Mouse (Mus musculus) urinary bladder, adult 18-20 months (tissue): ENCODE data around the gene Cdk14.

Experiments
- DNase-seq, 2 experiments: peaks; one replicate each; pipeline ENCODE4 v3.0.0; 2022; ENCODE audit warnings: low spot score in 2 of 2, mixed read lengths in 2 of 2

Cdk14 gene

GRCm38 (mm10) chr5:4853503-4853902 is 566.6 kb downstream of the Cdk14 start:
- no peak for DNase-seq

GRCm38 (mm10) chr5:4852711-4853320 is 567.3 kb downstream of the Cdk14 start:
- peak in 1 of 2 experiments; percentile 6 for DNase-seq

- peak in 1 of 2 experiments; percentile 40 for DNase-seq
These were observed 568.0 kb downstream of the Cdk14 start for GRCm38 (mm10) chr5:4851934-4852710.

- no peak for DNase-seq
These were observed 568.7 kb downstream of the Cdk14 start for GRCm38 (mm10) chr5:4851245-4851933.

GRCm38 (mm10) chr5:4834819-4835480 is 585.2 kb downstream of the Cdk14 start:
- DNase-seq: no peak

- DNase-seq: no peak
These were observed 586.2 kb downstream of the Cdk14 start for GRCm38 (mm10) chr5:4833940-4834339.

- DNase-seq: no peak
These were observed 593.2 kb downstream of the Cdk14 start for GRCm38 (mm10) chr5:4826886-4827285.

GRCm38 (mm10) chr5:4825951-4826350 is 594.2 kb downstream of the Cdk14 start:
- DNase-seq: peak; percentile 10 to 35

GRCm38 (mm10) chr5:4825076-4825475 is 595.0 kb downstream of the Cdk14 start:
- DNase-seq: no peak

GRCm38 (mm10) chr5:4824171-4824570 is 595.9 kb downstream of the Cdk14 start:
- no peak for DNase-seq

- DNase-seq: no peak
These were observed 598.1 kb downstream of the Cdk14 start for GRCm38 (mm10) chr5:4822041-4822440.

- DNase-seq: no peak
These were observed 598.7 kb downstream of the Cdk14 start for GRCm38 (mm10) chr5:4821368-4821771.

- DNase-seq: no peak
These were observed 603.1 kb downstream of the Cdk14 start for GRCm38 (mm10) chr5:4816981-4817380.

- no peak for DNase-seq
These were observed 605.5 kb downstream of the Cdk14 start for GRCm38 (mm10) chr5:4814465-4815204.

GRCm38 (mm10) chr5:4813357-4813756 is 606.8 kb downstream of the Cdk14 start:
- no peak for DNase-seq

GRCm38 (mm10) chr5:4812036-4812729 is 607.9 kb downstream of the Cdk14 start:
- DNase-seq: no peak

- no peak for DNase-seq
These were observed 614.9 kb downstream of the Cdk14 start for GRCm38 (mm10) chr5:4805228-4805627.

- DNase-seq: no peak
These were observed 616.4 kb downstream of the Cdk14 start for GRCm38 (mm10) chr5:4803708-4804107.

- DNase-seq: no peak
These were observed 618.1 kb downstream of the Cdk14 start for GRCm38 (mm10) chr5:4801971-4802370.

- no peak for DNase-seq
These were observed 618.8 kb downstream of the Cdk14 start for GRCm38 (mm10) chr5:4801096-4801850.
